Mouse (Mus musculus) lung, adult 2 months (tissue): ENCODE measurements around the gene Ahnak2.

Source experiments
- CTCF ChIP-seq: fragments of 200-500 bp; IDR thresholded peaks from 2 replicates; pipeline ENCODE4 v1.5.1; 2011; ENCODE audit warnings: mild to moderate bottlenecking, low read length, control low read depth; ENCODE audit not compliant: insufficient read depth
- POLR2A ChIP-seq: fragments of 200-500 bp; IDR thresholded peaks from 2 replicates; pipeline ENCODE4 v1.6.1; 2011; ENCODE audit warnings: low read depth, mild to moderate bottlenecking, control low read depth, low read length, borderline replicate concordance; ENCODE audit errors: extremely low read depth

GRCm38 (mm10) chr12:112791026-112791425 is 11.4 kb downstream of the Ahnak2 start:
- TF ChIP-seq CTCF (no peak), POLR2A (no peak)
